Mouse (Mus musculus): ENCODE results near the gene Ccdc50. TPM values are rescaled to one million over a fixed set of nuclear protein-coding genes. Genes with fewer than 3 reads are reported as not detected.

The Ccdc50 gene
- polyA plus RNA-seq, 1 experiment from 2014 or later = 52.7 TPM

DNA sequence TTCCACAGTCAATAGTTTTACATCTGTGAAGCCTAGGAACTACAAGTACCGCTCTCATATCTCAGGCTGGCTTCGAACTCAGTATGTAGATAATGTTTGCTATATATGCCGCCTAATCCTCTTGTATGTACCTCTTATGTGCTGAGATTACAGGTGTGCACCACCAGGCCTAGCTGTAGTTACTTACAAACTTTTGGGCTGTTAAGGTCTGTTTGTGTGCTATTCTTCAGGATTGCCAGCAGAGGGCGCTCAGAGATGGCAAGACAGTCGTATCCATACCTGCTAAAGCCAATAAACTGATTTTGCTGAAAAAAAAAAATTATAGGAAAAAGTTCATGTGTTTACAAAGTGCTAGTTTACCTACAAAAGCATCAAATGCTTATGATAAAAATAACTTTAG is 80.1 kb downstream of the Ccdc50 start:
- Histone ChIP-seq H3K36me3 (no peaks in the 10 kb centered on the region), H3K4me2 (no peak overlapping the region), H3K4me3 (no peak overlapping the region), H3K9ac (no peak overlapping the region), H3K27me3 (no peaks in the 10 kb centered on the region), H3K4me1 (replicated peaks) (no peaks in the 10 kb centered on the region), H3K27ac (no peak overlapping the region), H3K9me3 (no peaks in the 10 kb centered on the region)
- peak; percentile 46; the same call in 1 of the 2 replicates for ATAC-seq (ENCODE audit: low FRiP score)
- 27% methylated on average over 5 of the region's 5 CpGs for WGBS

DNA sequence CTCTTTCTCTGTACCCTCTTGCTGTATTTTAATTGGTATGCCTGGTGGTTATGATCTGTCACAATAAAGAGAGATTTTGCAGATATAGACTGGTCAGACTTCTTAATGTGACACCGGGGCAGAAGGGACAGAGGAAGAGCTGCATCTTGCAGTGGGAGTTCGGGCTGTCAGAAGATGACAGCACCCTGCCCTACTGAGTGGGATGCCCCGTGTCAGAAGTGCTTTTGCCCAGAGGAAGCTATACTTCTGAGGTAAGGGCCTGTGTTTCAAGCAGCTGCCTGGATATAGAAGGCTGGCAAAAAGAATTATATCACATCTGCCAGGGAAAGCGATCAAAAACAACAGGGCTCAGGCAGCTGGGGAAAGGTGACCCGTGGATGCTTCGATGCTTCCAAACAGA is 82.7 kb downstream of the Ccdc50 start:
- Histone ChIP-seq H3K4me3 (no peak overlapping the region), H3K36me3 (no peaks in the 10 kb centered on the region), H3K9ac (no peak overlapping the region), H3K4me1 (replicated peaks) (no peaks in the 10 kb centered on the region), H3K27ac (no peak overlapping the region), H3K27me3 (no peaks in the 10 kb centered on the region), H3K4me2 (no peak overlapping the region), H3K9me3 (no peaks in the 10 kb centered on the region)
- no peak for ATAC-seq (ENCODE audit: low FRiP score)
- 69% methylated on average over 6 of the region's 6 CpGs for WGBS

DNA sequence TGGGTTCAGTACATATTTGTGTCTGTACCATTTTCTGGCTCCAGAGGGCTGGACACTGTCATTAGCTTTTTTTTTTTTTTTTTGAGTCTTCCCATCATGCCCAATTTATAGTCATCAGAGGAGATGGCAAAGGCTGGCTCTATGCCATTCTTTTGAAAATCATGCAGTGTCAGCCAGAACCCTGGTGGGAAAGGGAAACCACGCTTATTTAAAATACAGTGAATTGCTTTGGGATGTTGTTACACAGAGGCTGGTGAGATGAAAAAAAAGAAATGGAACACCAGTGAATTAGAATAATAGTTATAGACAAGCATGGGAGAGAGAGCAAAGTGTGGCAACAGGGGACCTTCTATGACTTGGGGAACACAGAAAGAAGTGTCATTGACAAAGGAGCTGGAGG is 95.2 kb downstream of the Ccdc50 start:
- Histone ChIP-seq H3K4me1 (replicated peaks) (no peaks in the 10 kb centered on the region), H3K9ac (no peak overlapping the region), H3K4me3 (no peak overlapping the region), H3K27me3 (no peaks in the 10 kb centered on the region), H3K4me2 (no peak overlapping the region), H3K9me3 (no peaks in the 10 kb centered on the region), H3K27ac (no peak overlapping the region), H3K36me3 (no peaks in the 10 kb centered on the region)
- peak; percentile 49 for ATAC-seq (ENCODE audit: low FRiP score)
- 54% methylated on average over 1 of the region's 1 CpGs for WGBS

Other genes starting within 250 kb of the Ccdc50 start
- gene Ostn, start 81.4 kb upstream of the Ccdc50 start, polyA plus RNA-seq (2015; fragmentation: Nextera tagmentation; extraction: Ambion mirVana) = not detected in 2 replicates
- gene Uts2b, start 18.6 kb upstream of the Ccdc50 start, polyA plus RNA-seq (2015; fragmentation: Nextera tagmentation; extraction: Ambion mirVana) = 7.0 and 8.2 TPM in 2 replicates